Mouse (Mus musculus): ENCODE results near the gene Idh3a. TPM values are rescaled to one million over a fixed set of nuclear protein-coding genes. Genes with fewer than 3 reads are reported as not detected.
"Not testable (repeated sequence)": the region's sequence is repeated elsewhere in the genome, so short reads cannot be mapped to it uniquely, and the experiment has no call there.

Idh3a gene
- total RNA-seq (2022): 100 to 1,000 TPM; 456 to 541 (median 521) TPM

DNA sequence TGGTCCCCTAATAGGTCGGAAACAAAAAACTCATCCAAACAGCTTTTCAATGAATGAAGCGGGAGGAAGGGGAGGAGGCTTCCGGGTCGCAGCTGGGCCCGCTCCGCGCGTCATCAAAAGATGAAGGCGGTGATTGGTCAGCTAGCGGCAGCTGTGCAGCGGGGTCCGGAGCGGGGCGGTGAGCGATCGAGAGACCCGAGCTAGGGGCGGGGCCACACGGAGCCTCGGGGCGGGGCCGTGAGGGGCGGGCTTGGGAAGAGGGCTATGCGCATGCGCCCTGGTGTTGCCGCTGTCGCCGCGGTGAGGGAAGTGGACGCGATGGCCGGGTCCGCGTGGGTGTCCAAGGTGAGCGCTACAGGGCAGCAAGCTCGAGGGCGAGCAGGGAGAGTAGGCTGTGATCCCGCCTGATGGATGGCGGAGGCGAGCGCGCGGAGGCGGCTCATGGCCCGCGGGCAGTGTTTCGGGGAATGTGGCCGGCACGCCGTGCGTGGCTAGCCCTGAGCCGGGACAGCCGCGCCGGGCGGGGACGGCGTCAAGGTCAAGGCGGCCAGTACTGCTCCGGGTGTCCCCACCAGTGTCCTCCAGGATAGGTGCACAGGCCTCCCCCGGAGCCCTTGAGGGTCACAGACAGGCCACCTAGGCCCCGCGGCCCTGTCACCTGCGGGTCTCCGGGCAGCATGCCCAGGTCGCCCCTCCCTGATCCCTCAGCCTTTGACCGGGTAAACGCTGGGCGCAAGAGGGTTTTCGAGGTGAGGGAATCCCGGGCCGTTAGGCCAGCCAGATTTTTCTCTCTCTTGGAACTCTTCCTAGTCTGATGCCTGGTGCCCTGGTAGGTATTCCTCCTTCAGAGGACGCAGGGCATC, at the start of gene Idh3a:
Gene Idh3a, plus strand, starts transcription at position 136 of the 863 bp plus-strand sequence.
- peak; percentile 97 for DNase-seq (ENCODE audit: low spot score in 2 of 2)

DNA sequence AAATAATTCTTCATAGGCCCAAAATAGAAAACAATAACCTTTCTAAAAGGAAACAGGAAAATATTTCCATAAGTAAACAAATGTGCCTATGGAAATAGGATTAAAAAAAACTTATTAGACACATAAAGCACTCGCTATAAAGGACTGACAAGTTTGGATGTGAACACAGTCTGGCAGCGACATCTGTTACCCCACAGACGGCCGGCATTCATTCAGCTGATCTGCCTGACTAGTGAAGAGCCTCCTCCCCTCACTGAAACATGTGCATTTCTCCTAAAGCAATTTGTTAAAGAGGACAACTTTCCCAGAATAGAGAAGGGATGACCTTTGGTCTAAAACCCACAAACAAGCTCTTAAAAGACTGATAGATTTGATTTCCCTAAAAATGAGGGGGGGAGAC, 49.1 kb upstream of the Idh3a start:
- no peak for DNase-seq (ENCODE audit: low spot score in 2 of 2)

DNA sequence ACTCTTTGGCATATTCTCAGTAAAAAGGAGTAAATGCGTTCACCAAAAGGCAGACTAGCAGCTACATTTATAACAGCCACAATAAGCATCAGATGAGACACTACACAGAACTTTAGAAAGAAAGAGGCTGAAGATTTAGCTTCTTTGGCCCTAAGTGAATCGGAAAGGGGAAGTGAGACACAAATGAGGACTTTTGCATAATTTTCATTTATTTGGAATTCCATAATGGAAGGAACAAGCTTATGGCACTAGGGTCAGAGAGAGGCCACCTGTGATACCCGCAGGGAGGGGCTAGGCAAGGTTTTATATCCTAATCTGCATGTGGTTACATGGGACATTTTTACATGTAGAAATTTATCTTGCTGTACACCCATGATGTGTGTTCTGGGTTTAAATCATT, 48.7 kb upstream of the Idh3a start:
- DNase-seq (ENCODE audit: low spot score in 2 of 2): no peak

GRCm38 (mm10) chr9:54538244-54538643, 47.9 kb upstream of the Idh3a start:
- no peak for DNase-seq (ENCODE audit: low spot score in 2 of 2)

DNA sequence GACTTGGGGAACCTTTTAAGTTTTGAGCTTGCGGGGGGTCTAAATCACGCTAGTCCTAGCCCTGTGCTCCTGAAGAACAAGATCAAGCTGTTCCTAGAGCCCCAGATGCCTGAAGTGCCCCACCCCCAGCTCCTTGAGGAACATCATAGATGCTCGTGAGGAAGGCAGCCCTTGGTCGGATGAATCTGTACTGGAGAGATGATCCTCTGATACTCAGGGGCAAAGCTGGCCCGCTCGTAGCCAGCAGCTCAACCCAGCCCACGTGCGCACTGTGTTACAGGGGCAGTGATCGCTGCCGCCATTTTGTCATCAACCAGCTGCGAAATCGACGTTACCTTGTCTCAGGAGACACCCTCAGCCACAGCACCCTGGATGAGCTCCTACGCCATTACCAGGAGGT, 47.5 kb upstream of the Idh3a start, which contains the start of gene Sh2d7:
Gene Sh2d7, plus strand, starts transcription at position 301 of the 400 bp plus-strand sequence.
- no peak for DNase-seq (ENCODE audit: low spot score in 2 of 2)

GRCm38 (mm10) chr9:54540801-54541200, 45.3 kb upstream of the Idh3a start:
- DNase-seq (ENCODE audit: low spot score in 2 of 2): no peak

- DNase-seq (ENCODE audit: low spot score in 2 of 2): no peak
These were observed 41.8 kb upstream of the Idh3a start for GRCm38 (mm10) chr9:54544212-54544953.

- no peak for DNase-seq (ENCODE audit: low spot score in 2 of 2)
These were observed 41.2 kb upstream of the Idh3a start for GRCm38 (mm10) chr9:54544954-54545315.

DNA sequence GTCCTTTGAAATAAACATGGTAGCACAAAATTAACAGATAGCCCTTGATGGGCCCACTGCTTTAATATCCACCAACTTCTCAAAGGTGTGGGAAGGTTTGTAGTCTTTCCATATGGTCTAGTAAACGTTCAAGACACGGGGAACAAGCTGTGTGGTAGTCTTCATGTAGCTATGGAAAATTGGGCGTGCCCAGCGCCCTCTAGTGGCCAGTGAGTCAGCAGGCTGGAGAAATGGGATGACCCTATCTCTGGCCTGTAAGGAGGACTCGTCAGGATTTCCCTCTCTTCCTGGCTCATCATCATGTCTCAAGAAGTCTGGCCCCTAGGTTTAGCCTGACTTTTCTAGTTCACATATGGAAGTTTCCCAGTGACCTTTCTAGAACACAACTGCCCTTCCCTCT, 38.6 kb upstream of the Idh3a start:
- peak in 1 of 2 experiments; percentile 38 for DNase-seq (ENCODE audit: low spot score in 2 of 2)

GRCm38 (mm10) chr9:54549433-54549832, 36.7 kb upstream of the Idh3a start:
- no peak for DNase-seq (ENCODE audit: low spot score in 2 of 2)

DNA sequence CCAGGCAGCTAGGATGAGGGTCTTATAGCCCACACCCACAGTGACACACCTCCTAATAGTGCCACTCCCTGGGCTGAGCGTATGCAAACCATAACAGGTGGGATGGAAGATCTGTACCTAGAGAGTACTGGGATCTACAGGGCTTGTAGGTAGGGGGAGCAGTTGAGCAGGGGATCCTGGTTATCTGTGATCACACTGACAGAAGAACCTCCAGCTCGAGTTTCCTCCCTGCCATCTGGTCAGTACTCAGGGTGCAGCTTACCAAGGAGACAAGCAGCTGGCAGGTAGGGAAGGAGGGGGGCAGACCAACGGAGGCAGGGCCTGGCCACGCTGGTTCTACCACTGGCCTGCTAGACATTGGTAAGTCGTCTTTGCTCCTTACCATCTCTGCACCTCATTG, 33.7 kb upstream of the Idh3a start:
- DNase-seq (ENCODE audit: low spot score in 2 of 2): peak; percentile 29 to 40

- no peak for DNase-seq (ENCODE audit: low spot score in 2 of 2)
These were observed 31.1 kb upstream of the Idh3a start for GRCm38 (mm10) chr9:54555044-54555443.

GRCm38 (mm10) chr9:54558731-54559130, 27.4 kb upstream of the Idh3a start:
- peak in 1 of 2 experiments; percentile 41 for DNase-seq (ENCODE audit: low spot score in 2 of 2)

DNA sequence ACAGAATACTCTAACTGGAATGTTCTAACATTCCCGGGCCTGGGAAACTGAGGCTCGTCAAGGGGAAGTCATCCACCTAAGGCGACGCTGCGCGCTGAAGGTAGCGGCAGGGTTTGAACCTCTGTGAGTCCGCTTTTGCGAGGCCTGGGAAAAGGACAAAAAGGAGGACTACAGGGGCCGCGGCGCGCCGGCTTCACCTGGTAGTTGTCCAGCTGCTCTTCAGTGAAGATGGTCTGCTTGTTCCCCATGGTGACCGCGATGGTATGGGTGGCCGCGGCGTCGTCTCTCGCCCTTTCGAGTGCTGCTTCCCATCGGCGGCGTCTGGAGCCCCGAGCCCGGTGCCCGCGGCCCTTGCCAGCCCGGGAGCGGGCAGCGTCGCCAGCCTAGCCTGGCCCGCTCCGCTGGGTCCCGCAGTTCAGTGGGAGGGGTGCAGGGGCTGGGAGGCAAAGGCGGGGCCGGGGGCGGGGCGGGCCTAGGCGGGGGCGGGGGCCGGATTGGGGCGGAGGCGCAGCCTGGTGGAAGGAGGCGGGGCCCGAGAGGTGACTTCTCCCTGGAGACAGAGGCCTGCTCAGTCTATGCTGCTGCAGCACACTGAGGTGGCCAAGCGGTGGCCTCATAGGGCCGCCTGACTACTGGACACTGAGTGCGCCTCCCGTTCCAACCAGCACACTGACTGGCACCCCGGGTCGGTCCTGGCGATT, 26.2 kb upstream of the Idh3a start, which contains the start of gene Cib2:
Gene Cib2, minus strand, starts transcription at position 448 of the 701 bp plus-strand sequence.
- peak; percentile 77 to 87 for DNase-seq (ENCODE audit: low spot score in 2 of 2)

- peak; percentile 23 to 58 for DNase-seq (ENCODE audit: low spot score in 2 of 2)
These were observed 25.1 kb upstream of the Idh3a start for GRCm38 (mm10) chr9:54560831-54561601.

GRCm38 (mm10) chr9:54566958-54567357, 19.2 kb upstream of the Idh3a start:
- no peak for DNase-seq (ENCODE audit: low spot score in 2 of 2)

- DNase-seq (ENCODE audit: low spot score in 2 of 2): no peak
These were observed 17.4 kb upstream of the Idh3a start for GRCm38 (mm10) chr9:54568732-54569131.

DNA sequence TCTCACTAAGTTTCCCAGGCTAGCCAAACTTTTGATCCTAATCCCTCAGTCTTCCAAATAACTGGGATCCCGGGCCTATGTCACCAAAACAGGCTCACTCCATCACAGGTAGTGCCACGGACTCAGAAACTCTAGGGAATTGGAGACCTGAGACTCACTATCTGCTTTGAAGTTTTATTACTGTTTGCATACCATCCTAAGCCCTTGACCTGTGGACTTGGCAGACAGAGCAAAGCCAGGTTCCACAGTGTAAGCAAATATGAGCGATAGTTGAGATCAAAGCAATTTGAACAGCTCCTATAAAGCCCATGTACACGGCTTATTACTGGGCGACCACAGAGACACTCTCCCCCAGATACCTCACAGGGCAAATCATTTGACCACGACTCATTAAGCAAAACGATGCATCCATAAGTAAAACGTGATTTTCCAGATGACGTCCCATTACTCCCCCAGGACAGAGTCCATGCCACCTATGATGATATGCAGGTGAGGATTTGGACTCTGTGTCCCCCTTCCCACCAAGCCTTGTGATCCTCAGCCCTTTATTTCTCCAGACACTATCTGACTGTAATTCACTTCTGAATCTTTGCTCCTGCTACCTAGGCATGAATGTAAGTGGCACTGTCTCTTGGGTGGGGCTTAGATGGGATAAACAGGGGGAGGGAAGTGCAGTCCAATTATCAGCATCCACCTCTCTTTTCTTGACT, 14.8 kb upstream of the Idh3a start:
- no peak for DNase-seq (ENCODE audit: low spot score in 2 of 2)

GRCm38 (mm10) chr9:54583712-54584111, 2.4 kb upstream of the Idh3a start:
- no peak for DNase-seq (ENCODE audit: low spot score in 2 of 2)

DNA sequence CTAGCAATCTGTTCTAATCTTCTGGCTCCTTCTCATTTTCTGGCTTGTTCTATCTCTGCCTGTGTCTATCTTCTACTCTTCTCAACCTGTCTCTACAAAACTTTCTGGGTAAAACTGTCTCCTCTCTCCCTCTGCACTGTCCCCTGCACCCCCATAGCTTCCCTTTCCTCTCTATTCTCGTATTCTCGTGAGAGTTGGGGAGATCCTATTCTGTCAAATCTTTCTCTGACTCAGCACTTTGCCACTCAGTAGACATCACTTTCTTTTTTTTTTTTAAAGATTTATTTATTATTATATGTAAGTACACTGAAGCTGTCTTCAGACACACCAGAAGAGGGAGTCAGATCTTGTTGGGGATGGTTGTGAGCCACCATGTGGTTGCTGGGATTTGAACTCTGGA, 2.0 kb upstream of the Idh3a start:
- not testable (repeated sequence) for DNase-seq (ENCODE audit: low spot score in 2 of 2)

Measured in gastrocnemius, adult 8-10 months (tissue).